8 mouse cellular contexts compared by ENCODE assay signal in genomic region chr9:35200529-35201060, GRCm38 (mm10). TPM values are rescaled to one million over a fixed set of nuclear protein-coding genes. Genes with fewer than 3 reads are reported as not detected.
DNase-seq lines count a peak whose midpoint lies in the region; ATAC-seq and TF ChIP-seq lines count a peak whose summit lies in the region.

No protein-coding gene starts in this region.

- H3K4me3 ChIP-seq in kidney, postnatal 0 days (replicated peaks; ENCODE audit: low read depth, low read length): peak overlapping the region; percentile 65; the same call in 1 of the 2 replicates
- H3K4me3 ChIP-seq in embryonic facial prominence, embryonic 12.5 days: peak overlapping the region; percentile 65
- peak overlapping the region; percentile 73 for H3K4me3 ChIP-seq in intestine, embryonic 16.5 days (ENCODE audit: low read length)
- H3K4me3 ChIP-seq in myocyte: peak overlapping the region; percentile 72

- peak overlapping the region; percentile 56 for H3K4me2 ChIP-seq in kidney, postnatal 0 days (ENCODE audit: low read length)
- peak overlapping the region; percentile 73 for H3K4me2 ChIP-seq in embryonic facial prominence, embryonic 12.5 days (replicated peaks)
- H3K4me2 ChIP-seq in intestine, embryonic 16.5 days (ENCODE audit: low read depth, low read length): peak overlapping the region; percentile 82
- H3K4me2 ChIP-seq in myocyte (ENCODE audit: low read depth): peak overlapping the region; percentile 95

- H3K79me2 ChIP-seq in myocyte (ENCODE audit: control insufficient read depth, insufficient read depth): no peaks in the 10 kb centered on the region

- no peaks in the 10 kb centered on the region for H3K9me3 ChIP-seq in kidney, postnatal 0 days (replicated peaks; ENCODE audit: low read length)
- H3K9me3 ChIP-seq in embryonic facial prominence, embryonic 12.5 days: no peaks in the 10 kb centered on the region
- no peaks in the 10 kb centered on the region for H3K9me3 ChIP-seq in intestine, embryonic 16.5 days (ENCODE audit: control insufficient read depth, low read length)

- peaks cover 7% of the 10 kb centered on the region; the same call in 1 of the 2 replicates for H3K4me1 ChIP-seq in kidney, postnatal 0 days (replicated peaks; ENCODE audit: insufficient read depth, low read length)
- H3K4me1 ChIP-seq in embryonic facial prominence, embryonic 12.5 days: peaks cover 7% of the 10 kb centered on the region; the same call in 1 of the 2 replicates
- peaks cover 5% of the 10 kb centered on the region; the same call in 1 of the 2 replicates for H3K4me1 ChIP-seq in intestine, embryonic 16.5 days (ENCODE audit: control insufficient read depth, insufficient read depth, low read length)

- peak overlapping the region; percentile 41 for H3ac ChIP-seq in myocyte (ENCODE audit: control insufficient read depth, insufficient read length)

- H3K36me3 ChIP-seq in kidney, postnatal 0 days (ENCODE audit: insufficient read depth, low read length): peaks cover 7% of the 10 kb centered on the region
- H3K36me3 ChIP-seq in embryonic facial prominence, embryonic 12.5 days: peaks cover 13% of the 10 kb centered on the region
- H3K36me3 ChIP-seq in intestine, embryonic 16.5 days (ENCODE audit: control insufficient read depth, insufficient read depth, low read length): peaks cover under 1% of the 10 kb centered on the region; the same call in 1 of the 2 replicates
- no peaks in the 10 kb centered on the region for H3K36me3 ChIP-seq in myocyte (ENCODE audit: control insufficient read depth, insufficient read depth)

- intact Hi-C loops in left cerebral cortex, postnatal 10 days (cut with DNase I): no loop called here

- no peak for TF ChIP-seq CTCF in kidney, postnatal 0 days (IDR thresholded peaks at IDR 0.05; ENCODE audit: low read depth)

- H3K27me3 ChIP-seq in kidney, postnatal 0 days (ENCODE audit: insufficient read depth, low read length): no peaks in the 10 kb centered on the region
- H3K27me3 ChIP-seq in embryonic facial prominence, embryonic 12.5 days: no peaks in the 10 kb centered on the region
- H3K27me3 ChIP-seq in intestine, embryonic 16.5 days (replicated peaks; ENCODE audit: control insufficient read depth, insufficient read depth, low read length): no peaks in the 10 kb centered on the region
- no peaks in the 10 kb centered on the region for H3K27me3 ChIP-seq in myocyte (ENCODE audit: control insufficient read depth, insufficient read depth, insufficient read length)

- no peak for ATAC-seq in kidney, postnatal 0 days (replicated peaks; ENCODE audit: low FRiP score, low read depth)
- ATAC-seq in embryonic facial prominence, embryonic 12.5 days (ENCODE audit: insufficient number of reproducible peaks, insufficient read depth, low FRiP score, low TSS enrichment): no peak
- no peak for ATAC-seq in intestine, embryonic 16.5 days
- ATAC-seq in granulocyte monocyte progenitor cell, adult 5-6 weeks (replicated peaks; ENCODE audit: poor library complexity, severe bottlenecking): no peak

- H3K9ac ChIP-seq in kidney, postnatal 0 days (ENCODE audit: low read depth, low read length): peak overlapping the region; percentile 66; the same call in 1 of the 2 replicates
- H3K9ac ChIP-seq in embryonic facial prominence, embryonic 12.5 days: no peak overlapping the region
- H3K9ac ChIP-seq in intestine, embryonic 16.5 days (ENCODE audit: low read depth, low read length): peak overlapping the region; percentile 86; the same call in 1 of the 2 replicates

- no peak for TF ChIP-seq POLR2A in myocyte (IDR thresholded peaks at IDR 0.05; ENCODE audit: insufficient read length, low read depth)

- no peak for DNase-seq in kidney, postnatal 0 days (ENCODE audit: low spot score)
- DNase-seq in kidney, postnatal 4 days: no peak
- DNase-seq in cerebellum, postnatal 4 days (ENCODE audit: low spot score in 2 of 2): no peak
- DNase-seq in left cerebral cortex, postnatal 10 days (ENCODE audit: extremely low spot score in 1 of 2, low spot score in 2 of 2): no peak

- H3K27ac ChIP-seq in kidney, postnatal 0 days: no peak overlapping the region
- no peak overlapping the region for H3K27ac ChIP-seq in embryonic facial prominence, embryonic 12.5 days
- no peak overlapping the region for H3K27ac ChIP-seq in intestine, embryonic 16.5 days (ENCODE audit: low read length)

- 41% methylated on average over 9 of the region's 9 CpGs for WGBS in kidney, postnatal 0 days
- 69% methylated on average over 9 of the region's 9 CpGs for WGBS in embryonic facial prominence, embryonic 12.5 days
- WGBS in intestine, embryonic 16.5 days: 46% methylated on average over 9 of the region's 9 CpGs

TF ChIP-seq in myocyte, 11 proteins besides CTCF, POLR2A, EP300 and RAD21:
- TF ChIP-seq CEBPB (IDR thresholded peaks at IDR 0.05; ENCODE audit: insufficient read depth, poor library complexity, severe bottlenecking) (no peak), SRF (IDR thresholded peaks at IDR 0.05; ENCODE audit: control insufficient read depth, insufficient read length, low read depth) (no peak)

RNA-seq across cellular contexts. Expression of gene Tirap, which starts 0.5 kb away (rescaled TPM):
- polyA plus RNA-seq in kidney, postnatal 0 days (2015; fragmentation: Nextera tagmentation; extraction: Ambion mirVana): 7.4 and 10.2 TPM in 2 replicates
- 11.6 and 13.3 TPM in 2 replicates for polyA plus RNA-seq in embryonic facial prominence, embryonic 12.5 days (2016; fragmentation: Nextera tagmentation; extraction: Ambion mirVana)
- 12.4 and 13.4 TPM in 2 replicates for polyA plus RNA-seq in intestine, embryonic 16.5 days (2015; fragmentation: Nextera tagmentation; extraction: Ambion mirVana)
- polyA plus RNA-seq in myocyte (2012; fragmentation: generic; extraction: Trizol): 5.0 TPM
- 10.4 and 12.5 TPM in 2 replicates for total RNA-seq in granulocyte monocyte progenitor cell, adult 5-6 weeks (2014; fragmentation: Nextera tagmentation)
- 9.7 and 10.2 TPM in 2 replicates for total RNA-seq in granulocyte monocyte progenitor cell, adult 5-6 weeks (2017)
- 1 to 10 TPM; 2.3 to 3.4 TPM for total RNA-seq in left cerebral cortex, postnatal 10 days (2021)

RNA-seq across cellular contexts. Expression of gene Srpr, which starts 0.6 kb away (rescaled TPM):
- 130 and 139 TPM in 2 replicates for polyA plus RNA-seq in kidney, postnatal 0 days (2015; fragmentation: Nextera tagmentation; extraction: Ambion mirVana)
- polyA plus RNA-seq in embryonic facial prominence, embryonic 12.5 days (2016; fragmentation: Nextera tagmentation; extraction: Ambion mirVana): 108 and 112 TPM in 2 replicates
- polyA plus RNA-seq in intestine, embryonic 16.5 days (2015; fragmentation: Nextera tagmentation; extraction: Ambion mirVana): 115 and 119 TPM in 2 replicates
- polyA plus RNA-seq in myocyte (2012; fragmentation: generic; extraction: Trizol): 103 TPM
- 71.1 and 86.8 TPM in 2 replicates for total RNA-seq in granulocyte monocyte progenitor cell, adult 5-6 weeks (2014; fragmentation: Nextera tagmentation)
- total RNA-seq in granulocyte monocyte progenitor cell, adult 5-6 weeks (2017): 75.6 and 85.4 TPM in 2 replicates
- total RNA-seq in left cerebral cortex, postnatal 10 days (2021): 10 to 100 TPM; 54.4 to 61.0 TPM

RNA-seq across cellular contexts. Expression of gene Foxred1, which starts 10.3 kb away (rescaled TPM):
- polyA plus RNA-seq in kidney, postnatal 0 days (2015; fragmentation: Nextera tagmentation; extraction: Ambion mirVana): 36.8 and 40.9 TPM in 2 replicates
- polyA plus RNA-seq in embryonic facial prominence, embryonic 12.5 days (2016; fragmentation: Nextera tagmentation; extraction: Ambion mirVana): 49.5 and 52.7 TPM in 2 replicates
- polyA plus RNA-seq in intestine, embryonic 16.5 days (2015; fragmentation: Nextera tagmentation; extraction: Ambion mirVana): 41.7 and 46.3 TPM in 2 replicates
- 18.6 TPM for polyA plus RNA-seq in myocyte (2012; fragmentation: generic; extraction: Trizol)
- 33.0 and 46.3 TPM in 2 replicates for total RNA-seq in granulocyte monocyte progenitor cell, adult 5-6 weeks (2014; fragmentation: Nextera tagmentation)
- 34.3 and 38.1 TPM in 2 replicates for total RNA-seq in granulocyte monocyte progenitor cell, adult 5-6 weeks (2017)
- total RNA-seq in left cerebral cortex, postnatal 10 days (2021): 10 to 100 TPM; 39.3 to 41.7 TPM

RNA-seq across cellular contexts. Expression of gene Dcps, which starts 24.7 kb away (rescaled TPM):
- 64.6 and 66.7 TPM in 2 replicates for polyA plus RNA-seq in kidney, postnatal 0 days (2015; fragmentation: Nextera tagmentation; extraction: Ambion mirVana)
- 77.6 and 83.5 TPM in 2 replicates for polyA plus RNA-seq in embryonic facial prominence, embryonic 12.5 days (2016; fragmentation: Nextera tagmentation; extraction: Ambion mirVana)
- polyA plus RNA-seq in intestine, embryonic 16.5 days (2015; fragmentation: Nextera tagmentation; extraction: Ambion mirVana): 73.5 and 88.2 TPM in 2 replicates
- polyA plus RNA-seq in myocyte (2012; fragmentation: generic; extraction: Trizol): 72.8 TPM
- 68.1 and 71.8 TPM in 2 replicates for total RNA-seq in granulocyte monocyte progenitor cell, adult 5-6 weeks (2014; fragmentation: Nextera tagmentation)
- 61.8 and 66.6 TPM in 2 replicates for total RNA-seq in granulocyte monocyte progenitor cell, adult 5-6 weeks (2017)
- 10 to 100 TPM; 17.6 to 18.5 TPM for total RNA-seq in left cerebral cortex, postnatal 10 days (2021)
